Mouse (Mus musculus): Measurements from ENCODE around the gene Il6ra. TPM values are rescaled to one million over a fixed set of nuclear protein-coding genes. Genes with fewer than 3 reads are reported as not detected.
A peak's percentile ranks its signal among the peaks of the same experiment; 100 is the strongest.

Il6ra gene
- polyA plus RNA-seq (2015; fragmentation: Nextera tagmentation; extraction: Ambion mirVana) = 0.98 and 1.1 TPM in 2 replicates

DNA sequence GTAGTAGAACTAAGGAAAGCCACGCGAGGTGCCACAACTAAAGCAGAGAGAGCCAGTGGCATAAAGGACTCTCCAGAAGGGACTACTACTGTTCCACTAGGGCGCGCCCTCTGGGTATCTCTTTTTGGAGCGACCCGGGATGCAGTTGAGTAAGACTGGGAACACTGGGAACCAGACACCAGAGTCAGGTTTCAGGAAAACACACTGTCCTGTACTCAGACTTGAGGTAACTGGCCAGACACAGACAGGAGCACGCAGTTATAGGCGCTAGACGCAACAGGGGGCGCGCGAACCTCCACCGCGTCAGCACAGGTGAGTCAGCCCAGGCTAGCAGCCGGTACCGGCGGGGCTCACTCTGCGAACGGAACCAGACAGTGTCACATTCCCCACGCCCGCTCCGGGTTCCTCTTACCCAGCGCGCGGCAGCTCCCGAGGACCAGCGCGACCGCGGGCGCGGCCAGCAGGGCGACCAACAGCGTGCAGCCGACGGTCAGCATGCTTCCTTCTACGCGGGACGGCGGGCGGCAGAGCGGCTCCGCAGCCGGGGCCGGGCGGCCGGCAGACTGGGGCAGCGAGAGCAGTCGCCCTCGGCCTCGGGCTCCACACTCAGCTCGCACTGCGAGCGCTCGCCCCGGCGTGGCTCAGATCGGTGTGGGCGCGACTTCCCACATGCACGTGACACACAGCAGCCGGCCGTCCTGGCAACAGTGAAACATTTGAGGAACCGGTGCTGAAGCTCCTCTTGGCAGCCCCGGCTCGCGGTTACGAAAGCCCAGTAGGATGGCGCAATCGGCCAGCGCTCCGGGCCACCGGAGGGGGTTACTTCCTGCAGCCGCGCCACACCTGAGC, at the start of gene Il6ra:
TSS of gene Il6ra (minus strand) at position 654 of the 849 bp plus-strand sequence.
- Histone ChIP-seq H3K36me3 (no peaks in the 10 kb centered on the region), H3K27me3 (peaks cover 55% of the 10 kb centered on the region), H3K4me3 (peak within 1 kb of the TSS; percentile 55), H3K27ac (no peak within 1 kb of the TSS), H3K9ac (peak within 1 kb of the TSS; percentile 72), H3K4me2 (peak within 1 kb of the TSS; percentile 97), H3K4me1 (replicated peaks) (peaks cover 18% of the 10 kb centered on the region), H3K9me3 (no peaks in the 10 kb centered on the region)
- peak; percentile 88 for ATAC-seq (ENCODE audit: low FRiP score)
- 1% methylated on average over 75 of the region's 75 CpGs for WGBS

DNA sequence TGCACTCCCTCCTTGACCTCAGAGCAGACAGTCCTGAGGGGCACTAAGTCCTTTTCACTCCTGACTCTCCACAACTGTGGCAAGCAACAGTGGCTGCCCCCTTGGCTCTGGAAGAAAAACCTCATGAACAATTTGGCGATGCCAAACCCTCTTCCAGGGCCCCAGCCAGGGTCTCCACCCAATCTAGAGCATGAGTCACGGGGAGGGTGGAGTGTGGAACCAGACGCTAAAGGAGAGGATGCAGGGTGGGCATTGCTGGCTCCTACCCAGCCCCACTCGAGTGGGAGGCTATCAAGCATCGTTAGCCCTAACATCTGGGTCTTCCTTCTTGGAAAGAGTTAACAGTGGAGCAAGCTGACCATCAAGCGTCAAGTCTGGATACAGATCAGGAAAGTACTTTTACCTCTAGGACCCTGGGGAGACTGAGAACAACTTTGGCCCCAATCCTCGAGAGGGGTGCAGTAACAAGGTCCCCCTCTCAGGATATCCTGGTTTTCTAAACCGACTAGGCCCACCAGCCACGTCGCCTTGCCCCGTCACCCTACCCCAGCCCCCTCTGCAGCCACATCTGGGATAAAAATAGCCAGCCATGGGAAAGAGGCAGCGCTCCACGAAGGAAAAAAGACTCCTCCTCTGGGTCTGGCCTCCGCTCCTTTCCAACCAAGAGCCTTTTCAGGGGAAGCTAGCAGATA, 49.2 kb upstream of the Il6ra start:
- ATAC-seq (ENCODE audit: low FRiP score) = no peak
- WGBS = 6% methylated on average over 14 of the region's 14 CpGs
- Histone ChIP-seq H3K4me1 (replicated peaks) (peaks cover 64% of the 10 kb centered on the region), H3K9ac (peak overlapping the region; percentile 99), H3K9me3 (no peaks in the 10 kb centered on the region), H3K27me3 (no peaks in the 10 kb centered on the region), H3K4me2 (peak overlapping the region; percentile 99), H3K27ac (peak overlapping the region; percentile 96), H3K36me3 (peaks cover 14% of the 10 kb centered on the region), H3K4me3 (peak overlapping the region; percentile 94)

DNA sequence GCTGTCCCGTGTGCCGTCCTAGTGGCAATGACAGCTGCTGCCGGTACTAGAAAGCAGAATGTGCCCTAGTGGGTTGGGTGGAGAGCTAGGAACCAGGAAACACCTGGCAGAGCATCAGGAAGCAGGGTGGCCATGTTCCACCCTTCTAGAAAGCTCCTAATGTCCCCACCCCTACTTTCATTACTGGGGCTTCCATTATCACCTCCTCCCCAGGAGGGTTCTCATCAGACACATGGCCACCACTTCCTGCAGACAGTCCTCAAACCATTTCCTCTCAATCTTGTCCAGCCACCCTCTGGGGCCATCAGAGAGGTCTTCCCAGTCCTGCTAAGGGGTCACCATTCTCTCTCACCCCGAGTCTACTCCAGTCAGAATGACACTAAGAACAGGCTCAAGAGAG, 48.4 kb upstream of the Il6ra start:
- Histone ChIP-seq H3K27me3 (no peaks in the 10 kb centered on the region), H3K4me1 (replicated peaks) (peaks cover 64% of the 10 kb centered on the region), H3K4me2 (peak overlapping the region; percentile 99), H3K36me3 (peaks cover 22% of the 10 kb centered on the region), H3K4me3 (peak overlapping the region; percentile 94), H3K9me3 (no peaks in the 10 kb centered on the region), H3K9ac (peak overlapping the region; percentile 99), H3K27ac (peak overlapping the region; percentile 85; the same call in 1 of the 2 replicates)
- 57% methylated on average over 4 of the region's 4 CpGs for WGBS
- no peak for ATAC-seq (ENCODE audit: low FRiP score)

DNA sequence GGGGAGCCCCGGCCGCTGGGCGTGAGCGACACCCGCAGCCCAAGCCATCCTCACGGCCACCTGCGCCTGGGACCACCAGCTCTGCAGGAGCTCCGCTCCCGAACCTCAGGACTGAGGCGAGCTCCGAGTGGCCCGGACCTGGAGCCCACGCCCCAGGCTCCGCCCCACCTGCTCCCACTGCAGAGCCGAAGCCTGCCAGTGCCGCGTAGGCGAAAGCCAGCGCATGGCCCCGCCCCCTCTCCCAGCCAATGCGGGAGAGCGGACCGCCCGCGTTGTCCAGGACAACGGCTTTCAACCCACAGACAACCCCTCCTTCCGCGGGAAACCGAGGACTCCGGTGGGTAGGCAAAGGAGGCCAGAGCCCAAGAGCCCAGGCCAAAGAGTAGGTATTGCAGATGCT, 47.5 kb upstream of the Il6ra start:
- peak overlapping the region; percentile 94 for H3K4me3 ChIP-seq
- peak overlapping the region; percentile 85 for H3K27ac ChIP-seq
- H3K4me2 ChIP-seq = peak overlapping the region; percentile 99
- H3K9ac ChIP-seq = peak overlapping the region; percentile 99
- no peaks in the 10 kb centered on the region for H3K27me3 ChIP-seq
- peak; percentile 89 for ATAC-seq (ENCODE audit: low FRiP score)
- no peaks in the 10 kb centered on the region for H3K9me3 ChIP-seq
- H3K36me3 ChIP-seq = peaks cover 31% of the 10 kb centered on the region
- H3K4me1 ChIP-seq (replicated peaks) = peaks cover 60% of the 10 kb centered on the region
- 1% methylated on average over 30 of the region's 30 CpGs for WGBS

DNA sequence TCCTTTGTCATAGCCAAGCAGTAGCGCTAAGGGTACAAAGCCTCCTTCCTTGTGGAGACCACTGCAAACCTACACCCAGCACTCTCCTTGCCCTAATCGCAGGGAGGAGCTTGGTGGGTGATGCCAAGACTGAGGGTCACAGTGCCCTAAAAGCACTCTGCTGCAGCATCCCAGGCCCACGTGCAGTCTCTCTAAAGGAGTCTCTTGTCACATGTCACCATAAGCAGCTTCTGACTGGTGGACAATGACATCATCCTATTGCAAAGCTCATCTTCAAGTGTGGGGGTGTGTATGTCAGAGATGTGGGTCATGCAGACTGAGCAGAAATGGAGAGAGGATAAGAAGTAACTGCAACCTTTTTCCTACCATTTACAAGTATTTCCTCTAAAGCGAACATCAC, 46.4 kb upstream of the Il6ra start:
- H3K27ac ChIP-seq = no peak overlapping the region
- peak overlapping the region; percentile 99 for H3K9ac ChIP-seq
- peaks cover 37% of the 10 kb centered on the region for H3K36me3 ChIP-seq
- H3K9me3 ChIP-seq = no peaks in the 10 kb centered on the region
- peak overlapping the region; percentile 94 for H3K4me3 ChIP-seq
- WGBS = 65% methylated on average over 4 of the region's 4 CpGs
- peak overlapping the region; percentile 99 for H3K4me2 ChIP-seq
- no peak for ATAC-seq (ENCODE audit: low FRiP score)
- peaks cover 50% of the 10 kb centered on the region for H3K4me1 ChIP-seq (replicated peaks)
- H3K27me3 ChIP-seq = no peaks in the 10 kb centered on the region

DNA sequence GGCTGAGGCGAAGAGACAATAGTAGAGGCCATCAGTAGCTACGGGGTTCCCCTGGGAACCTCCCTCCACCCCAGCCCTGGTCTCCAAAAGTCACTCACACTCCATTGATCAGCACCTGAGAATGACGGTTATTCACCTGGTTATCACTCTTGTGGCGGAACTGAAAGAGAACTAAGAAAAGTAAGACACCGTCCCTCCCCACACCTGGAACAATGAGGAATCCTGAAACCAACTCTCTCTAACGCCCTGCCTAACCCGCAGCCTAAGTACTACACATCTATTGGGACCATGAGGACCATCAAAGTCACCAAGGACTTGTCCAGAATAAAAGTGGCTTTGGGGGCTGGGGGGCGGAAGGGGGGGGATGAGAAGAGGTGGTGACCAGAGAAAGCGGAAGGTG, 44.9 kb upstream of the Il6ra start:
- Histone ChIP-seq H3K4me2 (no peak overlapping the region), H3K36me3 (peaks cover 52% of the 10 kb centered on the region), H3K4me1 (replicated peaks) (peaks cover 42% of the 10 kb centered on the region), H3K27me3 (no peaks in the 10 kb centered on the region), H3K27ac (no peak overlapping the region), H3K9me3 (no peaks in the 10 kb centered on the region), H3K9ac (no peak overlapping the region), H3K4me3 (no peak overlapping the region)
- WGBS = 95% methylated on average over 9 of the region's 9 CpGs
- ATAC-seq (ENCODE audit: low FRiP score) = no peak

DNA sequence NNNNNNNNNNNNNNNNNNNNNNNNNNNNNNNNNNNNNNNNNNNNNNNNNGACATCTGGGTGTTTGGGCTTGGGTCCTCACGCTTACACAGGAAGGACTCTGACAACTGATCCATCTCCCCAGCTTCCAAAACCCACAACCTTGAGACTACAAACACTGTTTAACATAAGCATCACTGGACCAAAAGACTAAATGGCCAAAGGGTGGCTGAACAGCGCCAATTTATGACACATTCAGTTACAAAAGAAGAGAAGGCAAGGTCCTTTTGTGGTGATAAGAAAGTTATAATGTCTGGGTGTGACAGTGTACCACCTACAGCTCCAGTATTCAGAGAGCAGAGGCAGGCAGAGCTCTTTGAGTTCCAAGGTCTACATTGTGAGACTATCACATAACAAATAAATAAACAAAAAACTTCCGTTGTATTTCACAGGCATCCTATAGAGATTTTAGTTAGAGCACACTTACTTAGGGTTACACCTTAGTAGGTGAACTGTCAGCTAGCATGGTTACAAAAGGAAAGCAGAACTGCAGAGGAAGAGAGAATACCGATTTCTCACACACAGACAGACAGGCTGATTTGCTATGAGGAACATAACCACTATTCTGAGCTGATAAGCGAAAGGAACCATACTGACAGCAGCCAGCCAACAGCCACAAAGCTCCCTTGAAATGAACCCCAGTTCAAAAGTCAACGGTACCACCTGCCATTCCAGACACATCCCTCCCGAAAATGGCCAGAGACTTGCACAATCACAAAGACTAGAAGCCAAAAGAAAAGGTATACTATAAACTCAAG, 43.4 kb upstream of the Il6ra start:
- H3K27ac ChIP-seq = no peak overlapping the region
- H3K4me3 ChIP-seq = no peak overlapping the region
- H3K36me3 ChIP-seq = peaks cover 67% of the 10 kb centered on the region
- WGBS = 95% methylated on average over 7 of the region's 7 CpGs
- H3K9me3 ChIP-seq = no peaks in the 10 kb centered on the region
- peaks cover 31% of the 10 kb centered on the region for H3K4me1 ChIP-seq (replicated peaks)
- no peak overlapping the region for H3K4me2 ChIP-seq
- no peaks in the 10 kb centered on the region for H3K27me3 ChIP-seq
- ATAC-seq (ENCODE audit: low FRiP score) = no peak
- no peak overlapping the region; the same call in 1 of the 2 replicates for H3K9ac ChIP-seq

DNA sequence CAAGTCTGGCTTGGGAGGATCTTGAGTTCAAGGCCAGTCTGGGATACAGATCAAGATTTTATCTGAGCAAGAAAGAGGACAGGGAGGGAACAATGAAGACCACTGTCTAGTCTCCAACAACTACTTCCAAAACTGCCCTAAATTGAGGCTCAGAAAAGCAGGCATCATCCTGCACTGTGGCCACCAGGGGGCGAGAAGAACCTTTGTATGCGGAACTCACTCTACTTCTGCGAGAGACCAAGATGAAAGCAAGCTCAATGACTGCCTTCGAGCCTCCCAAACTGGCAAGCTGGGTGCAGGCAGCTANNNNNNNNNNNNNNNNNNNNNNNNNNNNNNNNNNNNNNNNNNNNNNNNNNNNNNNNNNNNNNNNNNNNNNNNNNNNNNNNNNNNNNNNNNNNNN, 40.4 kb upstream of the Il6ra start:
- Histone ChIP-seq H3K4me1 (replicated peaks) (peaks cover 3% of the 10 kb centered on the region), H3K9ac (no peak overlapping the region), H3K9me3 (no peaks in the 10 kb centered on the region), H3K4me3 (no peak overlapping the region), H3K27me3 (no peaks in the 10 kb centered on the region), H3K36me3 (peaks cover 94% of the 10 kb centered on the region), H3K4me2 (no peak overlapping the region), H3K27ac (no peak overlapping the region)
- no peak for ATAC-seq (ENCODE audit: low FRiP score)
- 1% methylated on average over 4 of the region's 4 CpGs for WGBS

DNA sequence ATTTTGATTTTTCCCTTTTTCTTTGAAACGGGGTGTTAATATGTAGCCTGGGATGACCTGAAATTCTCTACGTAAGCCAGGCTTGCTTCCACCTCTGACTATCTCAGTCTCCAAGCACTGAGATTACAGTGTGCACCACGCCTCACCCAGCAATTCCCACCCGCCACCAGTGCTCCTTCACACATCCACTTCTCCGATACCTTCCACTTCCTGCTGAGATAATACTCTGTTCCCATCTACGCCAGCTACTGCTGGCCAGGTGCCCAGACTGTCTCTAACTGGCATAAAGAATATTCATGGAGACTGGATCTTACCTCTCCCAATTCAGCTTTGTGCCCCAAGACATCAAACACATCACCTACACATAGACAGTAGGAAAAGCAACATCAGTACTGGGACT, 35.7 kb upstream of the Il6ra start:
- Histone ChIP-seq H3K27me3 (no peaks in the 10 kb centered on the region), H3K4me2 (no peak overlapping the region), H3K4me3 (no peak overlapping the region), H3K4me1 (replicated peaks) (no peaks in the 10 kb centered on the region), H3K36me3 (peaks cover 99% of the 10 kb centered on the region), H3K9ac (peak overlapping the region; percentile 39; the same call in 1 of the 2 replicates), H3K27ac (no peak overlapping the region), H3K9me3 (no peaks in the 10 kb centered on the region)
- WGBS = 90% methylated on average over 6 of the region's 6 CpGs
- no peak for ATAC-seq (ENCODE audit: low FRiP score)

DNA sequence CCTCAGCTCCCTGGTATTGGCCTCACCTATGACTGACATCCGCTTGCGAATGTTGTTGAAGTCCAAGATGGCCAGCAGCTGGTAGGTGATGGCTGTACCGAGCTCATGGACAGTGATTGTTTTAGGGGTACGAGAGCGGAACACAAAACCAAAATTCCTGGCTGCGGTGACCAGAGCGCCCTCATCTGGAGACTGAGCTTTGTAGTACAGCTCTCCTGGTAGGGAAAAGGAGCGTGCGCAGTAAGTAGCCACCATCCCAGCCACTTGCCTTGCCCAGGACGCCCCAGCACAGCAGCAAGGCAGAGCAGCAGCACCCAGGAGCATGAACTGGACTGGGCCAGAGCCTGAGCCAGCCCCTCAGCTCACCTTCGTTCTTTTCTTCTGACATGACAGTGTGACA, 35.0 kb upstream of the Il6ra start:
- Histone ChIP-seq H3K36me3 (peaks cover 100% of the 10 kb centered on the region), H3K27ac (no peak overlapping the region), H3K4me3 (no peak overlapping the region), H3K4me2 (no peak overlapping the region), H3K9me3 (no peaks in the 10 kb centered on the region), H3K9ac (no peak overlapping the region), H3K27me3 (no peaks in the 10 kb centered on the region), H3K4me1 (replicated peaks) (no peaks in the 10 kb centered on the region)
- no peak for ATAC-seq (ENCODE audit: low FRiP score)
- whole genome bisulfite sequencing = 86% methylated on average over 11 of the region's 11 CpGs

DNA sequence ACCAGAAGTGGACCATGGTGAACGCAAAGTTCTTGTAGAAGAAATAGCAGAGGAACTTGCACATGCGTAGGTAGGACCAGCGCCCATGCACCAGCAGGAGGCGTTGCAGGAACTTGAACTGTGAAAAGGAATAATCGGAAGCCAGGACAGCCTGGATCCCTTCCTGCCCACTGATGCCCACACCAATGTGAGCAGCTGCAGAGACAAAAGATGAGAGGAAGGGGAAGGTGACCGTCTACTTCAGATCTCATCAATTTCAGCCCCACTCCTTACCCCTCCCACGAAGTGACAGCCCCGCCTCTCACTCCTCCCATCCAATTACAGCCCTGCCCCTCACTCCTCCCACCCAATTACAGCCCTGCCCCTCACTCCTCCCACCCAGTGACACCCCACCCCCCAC, 32.0 kb upstream of the Il6ra start:
- H3K36me3 ChIP-seq = peaks cover 100% of the 10 kb centered on the region
- no peak overlapping the region for H3K27ac ChIP-seq
- no peaks in the 10 kb centered on the region for H3K9me3 ChIP-seq
- no peak overlapping the region for H3K9ac ChIP-seq
- no peak overlapping the region for H3K4me3 ChIP-seq
- no peaks in the 10 kb centered on the region for H3K4me1 ChIP-seq (replicated peaks)
- no peak overlapping the region for H3K4me2 ChIP-seq
- H3K27me3 ChIP-seq = no peaks in the 10 kb centered on the region
- WGBS = 78% methylated on average over 8 of the region's 8 CpGs
- no peak for ATAC-seq (ENCODE audit: low FRiP score)

DNA sequence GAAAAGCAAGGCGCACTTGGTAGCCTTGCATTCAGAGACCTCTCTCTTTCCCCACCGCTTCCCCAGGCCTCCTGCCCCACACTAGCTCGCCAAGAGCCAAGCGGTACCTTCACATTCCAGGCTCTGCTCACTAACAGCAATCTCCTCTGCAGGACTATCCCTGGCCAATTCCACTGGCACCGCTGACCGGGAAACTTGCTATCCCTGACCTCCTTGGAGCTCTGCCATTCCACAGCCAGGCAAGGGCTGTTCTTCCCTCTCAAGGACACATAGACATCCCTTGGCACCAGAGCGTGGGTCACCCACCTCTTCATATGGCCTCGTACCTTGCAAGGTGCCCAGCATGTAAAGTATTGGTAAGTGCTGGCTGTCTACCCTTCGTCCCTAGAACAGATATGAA, 29.9 kb upstream of the Il6ra start:
- Histone ChIP-seq H3K9me3 (no peaks in the 10 kb centered on the region), H3K27ac (no peak overlapping the region), H3K4me3 (no peak overlapping the region), H3K36me3 (peaks cover 97% of the 10 kb centered on the region), H3K4me1 (replicated peaks) (no peaks in the 10 kb centered on the region), H3K9ac (no peak overlapping the region), H3K27me3 (no peaks in the 10 kb centered on the region), H3K4me2 (no peak overlapping the region)
- WGBS = 90% methylated on average over 9 of the region's 9 CpGs
- ATAC-seq (ENCODE audit: low FRiP score) = no peak

All from hindbrain, embryonic 13.5 days (tissue).